Mouse (Mus musculus): Measurements from ENCODE around the gene Senp8.

GRCm38 (mm10) chr9:59709225-59709624 is 41.3 kb downstream of the Senp8 start:
- TF ChIP-seq CTCF (IDR thresholded peaks at IDR 0.05; ENCODE audit: extremely low read depth, insufficient read depth, insufficient read length, insufficient replicate concordance) (no peak), POLR2A (IDR thresholded peaks at IDR 0.05; ENCODE audit: low read depth, low read length) (no peak)

All from spleen, adult 2 months (tissue).